Mouse (Mus musculus) forebrain, embryonic 10.5 days (tissue): Measurements from ENCODE around the gene Cpn2. TPM values are rescaled to one million over a fixed set of nuclear protein-coding genes. Genes with fewer than 3 reads are reported as not detected.

Source experiments
- DNase-seq: peaks from one replicate; pipeline ENCODE4 v3.0.0-alpha.2; 2017; ENCODE audit warnings: low spot score; ENCODE audit errors: extremely low spot score
- H3K27ac ChIP-seq: fragments of 300-500 bp; sonication (generic); 2 replicates; pipeline ENCODE4 v1.5.1; 2016; ENCODE audit warnings: mild to moderate bottlenecking
- H3K27me3 ChIP-seq: fragments of 300-500 bp; sonication (generic); 2 replicates; pipeline ENCODE4 v1.6.1; 2016; ENCODE audit warnings: mild to moderate bottlenecking; ENCODE audit not compliant: poor library complexity, severe bottlenecking
- H3K36me3 ChIP-seq: fragments of 300-500 bp; sonication (generic); replicated peaks from 2 replicates; pipeline ENCODE4 v1.6.1; 2016; ENCODE audit warnings: mild to moderate bottlenecking, moderate library complexity
- H3K4me1 ChIP-seq: fragments of 300-500 bp; sonication (generic); 2 replicates; pipeline ENCODE4 v1.6.1; 2016
- H3K4me3 ChIP-seq: fragments of 300-500 bp; sonication (generic); 2 replicates; pipeline ENCODE4 v1.5.1; 2016; ENCODE audit warnings: mild to moderate bottlenecking, moderate library complexity
- H3K9me3 ChIP-seq: fragments of 300-500 bp; sonication (generic); 2 replicates; pipeline ENCODE4 v1.6.1; 2016; ENCODE audit warnings: mild to moderate bottlenecking, moderate library complexity
- WGBS: fragments of 180-500 bp; shearing (Covaris S2); methylation state at CpG from one replicate; pipeline ENCODE4 v1.1.7; 2016; 5-methylcytosine and 5-hydroxymethylcytosine counted together
- polyA plus RNA-seq: library from polyadenylated mRNA; unstranded; fragments of >200 nt; fragmentation: Nextera tagmentation; extraction: Ambion mirVana; gene quantifications from 2 replicates; pipeline ENCODE4 v1.2.1, GENCODE M21; 2016

Gene Cpn2
- polyA plus RNA-seq, 1 experiment from 2014 or later = not detected

- H3K9me3 ChIP-seq = no peaks in the 10 kb centered on the region
- 75% methylated on average over 6 of the region's 6 CpGs for WGBS
- no peaks in the 10 kb centered on the region for H3K27me3 ChIP-seq
- H3K4me3 ChIP-seq = no peak overlapping the region
- DNase-seq = no peak
- peak overlapping the region; percentile 70; the same call in 1 of the 2 replicates for H3K27ac ChIP-seq
- H3K36me3 ChIP-seq = no peaks in the 10 kb centered on the region
- peaks cover 25% of the 10 kb centered on the region for H3K4me1 ChIP-seq
Observed at GRCm38 (mm10) chr16:30271941-30272595, 4.8 kb upstream of the Cpn2 start.

GRCm38 (mm10) chr16:30271223-30271761 is 4.0 kb upstream of the Cpn2 start:
- Histone ChIP-seq H3K4me3 (no peak overlapping the region), H3K4me1 (peaks cover 25% of the 10 kb centered on the region), H3K27ac (peak overlapping the region; percentile 70)

GRCm38 (mm10) chr16:30266561-30266960 is 738 bp downstream of the Cpn2 start:
- Histone ChIP-seq H3K27ac (no peak overlapping the region), H3K9me3 (no peaks in the 10 kb centered on the region), H3K36me3 (no peaks in the 10 kb centered on the region), H3K27me3 (0 out of 2 replicates have a peak, but pooled peaks cover 6% of the 10 kb centered on the region), H3K4me3 (no peak overlapping the region), H3K4me1 (peaks cover 17% of the 10 kb centered on the region)
- no peak for DNase-seq
- 89% methylated on average over 5 of the region's 5 CpGs for WGBS

More at GRCm38 (mm10) chr16:30271223-30271761, 4.0 kb upstream of the Cpn2 start:
- WGBS = 67% methylated on average over 8 of the region's 8 CpGs
- no peak for DNase-seq
- Histone ChIP-seq H3K27me3 (0 out of 2 replicates have a peak, but pooled peaks cover 6% of the 10 kb centered on the region), H3K9me3 (no peaks in the 10 kb centered on the region), H3K36me3 (no peaks in the 10 kb centered on the region)

GRCm38 (mm10) chr16:30265611-30266010 is 1.7 kb downstream of the Cpn2 start:
- 78% methylated on average over 4 of the region's 4 CpGs for WGBS
- H3K9me3 ChIP-seq = no peaks in the 10 kb centered on the region
- no peak overlapping the region for H3K27ac ChIP-seq
- peaks cover 10% of the 10 kb centered on the region; the same call in 1 of the 2 replicates for H3K4me1 ChIP-seq
- H3K4me3 ChIP-seq = no peak overlapping the region
- no peaks in the 10 kb centered on the region for H3K36me3 ChIP-seq
- H3K27me3 ChIP-seq = 0 out of 2 replicates have a peak, but pooled peaks cover 6% of the 10 kb centered on the region
- DNase-seq = no peak

GRCm38 (mm10) chr16:30263156-30263555 is 4.1 kb downstream of the Cpn2 start:
- Histone ChIP-seq H3K4me1 (peaks cover 15% of the 10 kb centered on the region; the same call in 1 of the 2 replicates), H3K27me3 (0 out of 2 replicates have a peak, but pooled peaks cover 6% of the 10 kb centered on the region), H3K36me3 (no peaks in the 10 kb centered on the region), H3K9me3 (no peaks in the 10 kb centered on the region), H3K4me3 (no peak overlapping the region), H3K27ac (no peak overlapping the region)
- DNase-seq = no peak
- 68% methylated on average over 4 of the region's 4 CpGs for WGBS

- H3K4me1 ChIP-seq = peaks cover 15% of the 10 kb centered on the region; the same call in 1 of the 2 replicates
- no peak overlapping the region for H3K27ac ChIP-seq
- WGBS = 4% methylated on average over 2 of the region's 2 CpGs
- H3K27me3 ChIP-seq = 0 out of 2 replicates have a peak, but pooled peaks cover 6% of the 10 kb centered on the region
- H3K4me3 ChIP-seq = no peak overlapping the region
- no peaks in the 10 kb centered on the region for H3K36me3 ChIP-seq
- no peaks in the 10 kb centered on the region for H3K9me3 ChIP-seq
- DNase-seq = peak; percentile 74
Observed at GRCm38 (mm10) chr16:30262664-30263063, 4.6 kb downstream of the Cpn2 start.

- WGBS = 91% methylated on average over 10 of the region's 10 CpGs
- Histone ChIP-seq H3K27ac (no peak overlapping the region), H3K36me3 (no peaks in the 10 kb centered on the region), H3K4me3 (no peak overlapping the region), H3K27me3 (0 out of 2 replicates have a peak, but pooled peaks cover 6% of the 10 kb centered on the region), H3K9me3 (no peaks in the 10 kb centered on the region), H3K4me1 (peaks cover 15% of the 10 kb centered on the region; the same call in 1 of the 2 replicates)
- no peak for DNase-seq
Observed at GRCm38 (mm10) chr16:30262157-30262556, 5.1 kb downstream of the Cpn2 start.

GRCm38 (mm10) chr16:30261341-30261740 is 6.0 kb downstream of the Cpn2 start:
- Histone ChIP-seq H3K4me1 (peaks cover 15% of the 10 kb centered on the region; the same call in 1 of the 2 replicates), H3K4me3 (no peak overlapping the region), H3K9me3 (no peaks in the 10 kb centered on the region), H3K27me3 (0 out of 2 replicates have a peak, but pooled peaks cover under 1% of the 10 kb centered on the region), H3K36me3 (no peaks in the 10 kb centered on the region), H3K27ac (no peak overlapping the region)
- 92% methylated on average over 9 of the region's 9 CpGs for WGBS
- DNase-seq = no peak

GRCm38 (mm10) chr16:30260012-30260635 is 7.2 kb downstream of the Cpn2 start:
- no peak overlapping the region for H3K4me3 ChIP-seq
- no peak for DNase-seq
- no peaks in the 10 kb centered on the region for H3K36me3 ChIP-seq
- peaks cover 10% of the 10 kb centered on the region; the same call in 1 of the 2 replicates for H3K4me1 ChIP-seq
- H3K27me3 ChIP-seq = no peaks in the 10 kb centered on the region; the same call in 1 of the 2 replicates
- WGBS = 93% methylated on average over 15 of the region's 15 CpGs
- H3K9me3 ChIP-seq = no peaks in the 10 kb centered on the region
- no peak overlapping the region for H3K27ac ChIP-seq

GRCm38 (mm10) chr16:30259444-30259843 is 7.9 kb downstream of the Cpn2 start:
- Histone ChIP-seq H3K4me1 (peaks cover 9% of the 10 kb centered on the region; the same call in 1 of the 2 replicates), H3K27ac (no peak overlapping the region), H3K36me3 (no peaks in the 10 kb centered on the region), H3K4me3 (no peak overlapping the region), H3K9me3 (no peaks in the 10 kb centered on the region), H3K27me3 (no peaks in the 10 kb centered on the region; the same call in 1 of the 2 replicates)
- 94% methylated on average over 10 of the region's 10 CpGs for WGBS
- no peak for DNase-seq

GRCm38 (mm10) chr16:30258441-30258840 is 8.9 kb downstream of the Cpn2 start:
- WGBS = 88% methylated on average over 7 of the region's 7 CpGs
- Histone ChIP-seq H3K4me1 (peaks cover 5% of the 10 kb centered on the region; the same call in 1 of the 2 replicates), H3K36me3 (no peaks in the 10 kb centered on the region), H3K27ac (no peak overlapping the region), H3K4me3 (no peak overlapping the region), H3K9me3 (no peaks in the 10 kb centered on the region), H3K27me3 (no peaks in the 10 kb centered on the region; the same call in 1 of the 2 replicates)
- no peak for DNase-seq

- no peak overlapping the region for H3K27ac ChIP-seq
- no peak for DNase-seq
- H3K4me3 ChIP-seq = no peak overlapping the region
- H3K4me1 ChIP-seq = peaks cover 5% of the 10 kb centered on the region
- H3K36me3 ChIP-seq = no peaks in the 10 kb centered on the region
- H3K27me3 ChIP-seq = peaks cover 7% of the 10 kb centered on the region
- no peaks in the 10 kb centered on the region for H3K9me3 ChIP-seq
- 84% methylated on average over 9 of the region's 9 CpGs for WGBS
Observed at GRCm38 (mm10) chr16:30257718-30258117, 9.6 kb downstream of the Cpn2 start.
